8 mouse cellular contexts compared by ENCODE assay signal in the genomic region with DNA sequence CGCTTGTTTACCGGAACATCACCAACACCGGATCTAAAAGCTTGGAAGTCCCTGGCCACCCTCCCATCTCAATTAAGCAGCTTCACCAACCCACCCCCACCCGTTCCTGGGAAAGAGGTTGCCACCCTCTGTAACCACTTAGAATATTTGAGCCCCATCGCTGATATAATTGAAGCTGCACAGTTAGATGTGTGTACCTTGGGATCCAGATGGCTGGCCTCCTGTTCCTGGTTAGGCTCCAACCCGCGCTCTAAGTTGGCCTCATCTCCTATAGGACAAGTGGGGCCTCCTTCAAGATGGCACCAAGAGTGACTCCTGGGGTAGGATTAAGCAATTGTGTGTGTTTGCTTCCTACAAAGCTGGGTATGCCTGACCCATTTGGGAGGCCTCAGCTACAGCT.
DNase-seq lines count a peak whose midpoint lies in the region; ATAC-seq and TF ChIP-seq lines count a peak whose summit lies in the region.
"Had no signal": no experiment of that assay in that cellular context is flagged by ENCODE, and none has a peak within 500 bp of the region (broad histone marks: within the 10 kb centered on the region; RNA-seq: fewer than 3 reads in every experiment).

No protein-coding gene starts in this region.

- TF ChIP-seq CTCF in kidney, postnatal 0 days (IDR thresholded peaks at IDR 0.05; ENCODE audit: low read depth) = no peak
- TF ChIP-seq CTCF in cerebellum, adult 2 months (IDR thresholded peaks at IDR 0.05; ENCODE audit: borderline replicate concordance, insufficient read depth, low read depth, low read length) = no peak

- ATAC-seq in kidney, postnatal 0 days (replicated peaks; ENCODE audit: low FRiP score, low read depth) = no peak
- no peak for ATAC-seq in liver, embryonic 12.5 days

- 31% methylated on average over 7 of the region's 7 CpGs for WGBS in kidney, postnatal 0 days
- 27% methylated on average over 7 of the region's 7 CpGs for WGBS in cerebellum, adult 2 months
- 34% methylated on average over 7 of the region's 7 CpGs for WGBS in forebrain, embryonic 10.5 days
- 52% methylated on average over 7 of the region's 7 CpGs for WGBS in liver, embryonic 12.5 days (ENCODE audit: insufficient replicate concordance)

- H3K27ac ChIP-seq in kidney, postnatal 0 days = no peak overlapping the region; the same call in 1 of the 2 replicates
- no peak overlapping the region for H3K27ac ChIP-seq in cerebellum, adult 2 months (ENCODE audit: insufficient read depth, low read length)
- H3K27ac ChIP-seq in forebrain, embryonic 10.5 days = peak overlapping the region; percentile 78
- H3K27ac ChIP-seq in liver, embryonic 12.5 days = no peak overlapping the region

- no peak overlapping the region for H3K4me3 ChIP-seq in kidney, postnatal 0 days (replicated peaks; ENCODE audit: low read depth, low read length)
- no peak overlapping the region for H3K4me3 ChIP-seq in cerebellum, adult 2 months (replicated peaks; ENCODE audit: insufficient read depth, low read depth, low read length)
- peak overlapping the region; percentile 35 for H3K4me3 ChIP-seq in forebrain, embryonic 10.5 days
- H3K4me3 ChIP-seq in liver, embryonic 12.5 days = no peak overlapping the region

- H3K9ac ChIP-seq in kidney, postnatal 0 days (ENCODE audit: low read depth, low read length) = no peak overlapping the region
- no peak overlapping the region for H3K9ac ChIP-seq in liver, embryonic 12.5 days

- peaks cover 6% of the 10 kb centered on the region; the same call in 1 of the 2 replicates for H3K4me1 ChIP-seq in kidney, postnatal 0 days (replicated peaks; ENCODE audit: insufficient read depth, low read length)
- peaks cover 8% of the 10 kb centered on the region for H3K4me1 ChIP-seq in cerebellum, adult 2 months (ENCODE audit: control insufficient read depth, insufficient read depth, low read length)
- peaks cover 26% of the 10 kb centered on the region for H3K4me1 ChIP-seq in forebrain, embryonic 10.5 days
- peaks cover 65% of the 10 kb centered on the region for H3K4me1 ChIP-seq in liver, embryonic 12.5 days

- H3K27me3 ChIP-seq in kidney, postnatal 0 days (ENCODE audit: insufficient read depth, low read length) = no peaks in the 10 kb centered on the region
- no peaks in the 10 kb centered on the region for H3K27me3 ChIP-seq in cerebellum, adult 2 months (ENCODE audit: control insufficient read depth, insufficient read depth, low read length)
- peaks cover 6% of the 10 kb centered on the region; the same call in 1 of the 2 replicates for H3K27me3 ChIP-seq in forebrain, embryonic 10.5 days (ENCODE audit: poor library complexity, severe bottlenecking)
- H3K27me3 ChIP-seq in liver, embryonic 12.5 days (replicated peaks) = no peaks in the 10 kb centered on the region; the same call in 1 of the 2 replicates
- H3K27me3 ChIP-seq: Patski had no signal

- H3K9me3 ChIP-seq in kidney, postnatal 0 days (replicated peaks; ENCODE audit: low read length) = no peaks in the 10 kb centered on the region
- H3K9me3 ChIP-seq in forebrain, embryonic 10.5 days = no peaks in the 10 kb centered on the region
- H3K9me3 ChIP-seq in liver, embryonic 12.5 days (replicated peaks) = no peaks in the 10 kb centered on the region

- no peak for DNase-seq in kidney, postnatal 0 days (ENCODE audit: low spot score)
- no peak for DNase-seq in kidney, postnatal 36 days
- DNase-seq in cerebellum, adult 2 months = peak; percentile 30 to 44
- DNase-seq in forebrain, embryonic 10.5 days (ENCODE audit: extremely low spot score, low spot score) = no peak
- no peak for DNase-seq in embryo, embryonic 10 days (ENCODE audit: low spot score)
- DNase-seq in spleen, postnatal 36 days (ENCODE audit: low spot score in 2 of 2) = no peak

- peak overlapping the region; percentile 21 for H3K4me2 ChIP-seq in kidney, postnatal 0 days (ENCODE audit: low read length)
- H3K4me2 ChIP-seq in liver, embryonic 12.5 days = 0 out of 2 replicates have a peak overlapping the region, but pooled peaks have one; percentile 29

- no peak for TF ChIP-seq POLR2A in cerebellum, adult 2 months (IDR thresholded peaks at IDR 0.05; ENCODE audit: borderline replicate concordance, insufficient read depth, low read length)

- no peaks in the 10 kb centered on the region for H3K36me3 ChIP-seq in kidney, postnatal 0 days (ENCODE audit: insufficient read depth, low read length)
- no peaks in the 10 kb centered on the region for H3K36me3 ChIP-seq in forebrain, embryonic 10.5 days (replicated peaks)
- H3K36me3 ChIP-seq in liver, embryonic 12.5 days = no peaks in the 10 kb centered on the region

Comparison
In these comparisons a context has a peak if more than half of its experiments do, and no peak if none do; other contexts are left out.
1. DNase-seq: peak in cerebellum, adult 2 months (2 of 2); none in kidney, postnatal 0 days (single experiment), kidney, postnatal 36 days (0 of 2), forebrain, embryonic 10.5 days (single experiment), embryo, embryonic 10 days (single experiment) and spleen, postnatal 36 days (0 of 2).